Mouse (Mus musculus): ENCODE data around the gene Arhgap8. TPM values are rescaled to one million over a fixed set of nuclear protein-coding genes. Genes with fewer than 3 reads are reported as not detected.
A peak's percentile ranks its signal among the peaks of the same experiment; 100 is the strongest.
"Not testable (repeated sequence)": the region's sequence is repeated elsewhere in the genome, so short reads cannot be mapped to it uniquely, and the experiment has no call there.

Arhgap8 gene
- polyA plus RNA-seq, 1 experiment = 6.3 TPM

DNA sequence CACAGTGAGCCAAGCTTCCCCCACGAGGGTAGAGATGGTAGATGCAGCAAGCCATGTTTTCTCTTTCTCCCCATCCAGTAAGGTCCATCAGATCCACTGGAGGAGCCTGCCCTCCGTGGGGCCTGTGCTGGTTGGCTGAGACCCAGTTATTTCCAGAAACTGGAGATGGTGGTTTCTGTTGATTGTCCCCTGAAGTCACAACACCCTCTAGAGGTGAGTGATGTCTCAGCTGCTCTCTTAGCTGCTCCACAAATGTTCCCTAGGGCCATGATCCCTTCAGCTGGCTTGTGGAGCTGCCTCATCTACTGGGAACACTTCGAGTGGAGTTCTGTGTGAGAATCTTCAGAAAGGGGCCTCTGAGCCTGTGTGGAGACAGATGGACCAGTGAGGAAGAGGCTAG lies 1.1 kb upstream of the Arhgap8 start:
- Histone ChIP-seq H3K36me3 (ENCODE audit: control insufficient read depth, insufficient read depth, low read length) (no peaks in the 10 kb centered on the region), H3K27me3 (ENCODE audit: control insufficient read depth, insufficient read depth, low read length) (no peaks in the 10 kb centered on the region), H3K4me3 (ENCODE audit: low read depth, low read length) (no peak overlapping the region), H3K27ac (ENCODE audit: insufficient read depth, low read depth, low read length) (no peak overlapping the region), H3K4me1 (ENCODE audit: control insufficient read depth, insufficient read depth, insufficient read length, low read length) (peaks cover 15% of the 10 kb centered on the region)
- 72% methylated on average over 3 of the region's 3 CpGs for WGBS
- TF ChIP-seq CTCF (IDR thresholded peaks at IDR 0.05; ENCODE audit: extremely low read depth, insufficient read length, insufficient replicate concordance, low read depth, low read length) = peak; percentile 3; the same call in 1 of the 2 replicates
- TF ChIP-seq POLR2A (IDR thresholded peaks at IDR 0.05; ENCODE audit: low read depth, low read length) = no peak

DNA sequence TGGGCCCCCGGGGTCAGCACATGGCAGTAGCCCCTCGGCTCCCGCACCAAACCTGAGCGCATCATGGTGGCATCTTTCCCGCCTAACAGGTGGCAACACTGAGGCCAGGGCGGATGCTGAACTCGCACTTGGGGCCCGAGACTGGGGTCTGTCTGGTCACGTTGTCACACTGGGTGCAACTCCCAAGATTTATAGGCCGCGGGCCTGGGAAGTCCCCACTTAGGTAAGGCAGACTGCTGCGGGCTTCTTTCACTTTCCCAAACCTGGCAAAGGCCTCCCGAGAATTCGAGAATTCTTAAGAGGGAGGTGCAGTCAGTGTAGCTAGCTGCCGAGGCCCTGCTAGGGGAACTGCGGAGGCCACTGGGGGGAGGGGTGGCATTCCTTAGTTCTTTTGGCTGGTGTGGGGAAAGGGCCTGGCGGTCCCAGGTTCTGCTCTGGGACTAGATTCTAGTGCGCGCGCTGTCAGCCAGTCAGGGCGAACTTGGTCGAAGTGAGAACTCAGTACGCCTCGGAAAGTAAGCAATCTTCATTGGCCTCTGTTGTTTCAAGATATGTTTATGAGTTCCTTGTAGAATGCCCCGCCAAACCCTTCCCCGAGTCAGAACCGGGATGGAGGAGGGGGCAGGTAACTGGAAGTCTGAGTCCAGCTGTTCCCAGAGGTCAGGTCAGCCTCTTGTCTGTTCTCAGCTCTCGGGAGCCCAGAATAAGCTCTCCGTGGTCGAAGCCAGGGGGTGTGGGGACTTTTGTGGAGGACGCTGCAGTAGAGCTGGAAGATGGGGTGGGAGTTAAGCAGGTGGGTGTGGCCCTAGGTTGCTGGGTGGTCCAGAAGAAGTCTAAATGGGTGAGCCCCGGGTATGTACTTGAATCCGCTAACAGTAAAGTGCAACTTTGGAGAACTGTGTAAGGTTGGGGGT lies 696 bp downstream of the Arhgap8 start:
- 7% methylated on average over 33 of the region's 33 CpGs for WGBS
- Histone ChIP-seq H3K27ac (ENCODE audit: insufficient read depth, low read depth, low read length) (no peak overlapping the region), H3K4me3 (ENCODE audit: low read depth, low read length) (peak overlapping the region; percentile 66), H3K36me3 (ENCODE audit: control insufficient read depth, insufficient read depth, low read length) (no peaks in the 10 kb centered on the region), H3K4me1 (ENCODE audit: control insufficient read depth, insufficient read depth, insufficient read length, low read length) (peaks cover 15% of the 10 kb centered on the region), H3K27me3 (ENCODE audit: control insufficient read depth, insufficient read depth, low read length) (no peaks in the 10 kb centered on the region)
- TF ChIP-seq POLR2A (IDR thresholded peaks at IDR 0.05; ENCODE audit: low read depth, low read length) (no peak), CTCF (IDR thresholded peaks at IDR 0.05; ENCODE audit: extremely low read depth, insufficient read length, insufficient replicate concordance, low read depth, low read length) (no peak)

GRCm38 (mm10) chr15:84723656-84724055 lies 3.8 kb downstream of the Arhgap8 start:
- peak overlapping the region; percentile 40; the same call in 1 of the 2 replicates for H3K27ac ChIP-seq (ENCODE audit: insufficient read depth, low read depth, low read length)
- H3K27me3 ChIP-seq (ENCODE audit: control insufficient read depth, insufficient read depth, low read length); H3K36me3 ChIP-seq (ENCODE audit: control insufficient read depth, insufficient read depth, low read length); H3K4me3 ChIP-seq (ENCODE audit: low read depth, low read length): not testable (repeated sequence)
- H3K4me1 ChIP-seq (ENCODE audit: control insufficient read depth, insufficient read depth, insufficient read length, low read length) = peaks cover 23% of the 10 kb centered on the region
- 51% methylated on average over 1 of the region's 1 CpGs for WGBS

DNA sequence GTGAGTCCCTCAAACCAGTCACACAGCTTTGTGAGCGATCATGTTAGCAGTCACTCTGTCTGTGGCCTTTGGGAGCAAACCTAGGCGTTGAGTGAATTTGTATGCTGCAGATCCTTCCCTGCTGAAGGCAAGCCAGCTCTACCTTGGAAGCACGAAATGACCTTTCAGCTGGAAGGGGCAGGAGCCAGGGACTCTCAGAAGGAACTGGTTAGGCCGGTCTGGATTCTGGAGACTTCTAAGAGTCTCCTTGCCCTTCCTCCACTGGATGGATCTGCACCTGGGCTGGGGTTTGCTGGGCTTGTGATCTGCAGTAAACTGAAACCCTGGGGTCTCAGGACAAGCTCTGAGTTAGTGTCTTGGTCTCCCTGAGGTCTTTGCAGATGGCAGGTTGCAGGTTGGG lies 4.3 kb downstream of the Arhgap8 start:
- TF ChIP-seq CTCF (IDR thresholded peaks at IDR 0.05; ENCODE audit: extremely low read depth, insufficient read length, insufficient replicate concordance, low read depth, low read length) (no peak), POLR2A (IDR thresholded peaks at IDR 0.05; ENCODE audit: low read depth, low read length) (no peak)
- WGBS = 24% methylated on average over 4 of the region's 4 CpGs
- no peak overlapping the region for H3K4me3 ChIP-seq (ENCODE audit: low read depth, low read length)
- H3K27ac ChIP-seq (ENCODE audit: insufficient read depth, low read depth, low read length) = peak overlapping the region; percentile 40; the same call in 1 of the 2 replicates
- no peaks in the 10 kb centered on the region for H3K36me3 ChIP-seq (ENCODE audit: control insufficient read depth, insufficient read depth, low read length)
- H3K4me1 ChIP-seq (ENCODE audit: control insufficient read depth, insufficient read depth, insufficient read length, low read length) = peaks cover 23% of the 10 kb centered on the region
- no peaks in the 10 kb centered on the region for H3K27me3 ChIP-seq (ENCODE audit: control insufficient read depth, insufficient read depth, low read length)

DNA sequence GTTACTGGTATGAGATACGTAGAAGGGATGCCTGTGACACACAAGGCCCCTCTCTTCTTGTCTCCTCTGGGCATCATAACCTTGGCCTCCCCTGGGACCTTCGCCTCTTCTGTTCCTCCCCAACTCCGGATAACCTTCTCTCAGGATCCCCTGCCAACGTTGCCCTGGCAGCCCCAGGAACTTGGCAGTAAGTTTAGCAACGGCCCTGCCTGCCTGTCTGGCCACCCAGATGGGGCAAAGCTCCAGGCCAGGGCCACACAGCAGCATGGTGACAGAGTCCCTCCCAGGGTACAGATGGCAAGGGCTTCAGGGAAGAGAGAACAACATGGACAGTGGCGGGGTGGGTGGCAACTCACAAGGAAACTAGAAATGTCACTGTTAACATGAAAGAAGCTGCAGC lies 9.8 kb downstream of the Arhgap8 start:
- H3K27me3 ChIP-seq (ENCODE audit: control insufficient read depth, insufficient read depth, low read length) = no peaks in the 10 kb centered on the region
- peaks cover 22% of the 10 kb centered on the region for H3K4me1 ChIP-seq (ENCODE audit: control insufficient read depth, insufficient read depth, insufficient read length, low read length)
- no peak overlapping the region for H3K4me3 ChIP-seq (ENCODE audit: low read depth, low read length)
- H3K27ac ChIP-seq (ENCODE audit: insufficient read depth, low read depth, low read length) = no peak overlapping the region
- no peaks in the 10 kb centered on the region; the same call in 1 of the 2 replicates for H3K36me3 ChIP-seq (ENCODE audit: control insufficient read depth, insufficient read depth, low read length)
- TF ChIP-seq CTCF (IDR thresholded peaks at IDR 0.05; ENCODE audit: extremely low read depth, insufficient read length, insufficient replicate concordance, low read depth, low read length) = no peak
- 47% methylated on average over 6 of the region's 6 CpGs for WGBS

GRCm38 (mm10) chr15:84730893-84731292 lies 11.0 kb downstream of the Arhgap8 start:
- Histone ChIP-seq H3K27me3 (ENCODE audit: control insufficient read depth, insufficient read depth, low read length) (no peaks in the 10 kb centered on the region), H3K27ac (ENCODE audit: insufficient read depth, low read depth, low read length) (no peak overlapping the region), H3K4me3 (ENCODE audit: low read depth, low read length) (no peak overlapping the region), H3K4me1 (ENCODE audit: control insufficient read depth, insufficient read depth, insufficient read length, low read length) (peaks cover 22% of the 10 kb centered on the region), H3K36me3 (ENCODE audit: control insufficient read depth, insufficient read depth, low read length) (no peaks in the 10 kb centered on the region; the same call in 1 of the 2 replicates)
- TF ChIP-seq POLR2A (IDR thresholded peaks at IDR 0.05; ENCODE audit: low read depth, low read length) = no peak
- TF ChIP-seq CTCF (IDR thresholded peaks at IDR 0.05; ENCODE audit: extremely low read depth, insufficient read length, insufficient replicate concordance, low read depth, low read length) = no peak
- 22% methylated on average over 1 of the region's 1 CpGs for WGBS

DNA sequence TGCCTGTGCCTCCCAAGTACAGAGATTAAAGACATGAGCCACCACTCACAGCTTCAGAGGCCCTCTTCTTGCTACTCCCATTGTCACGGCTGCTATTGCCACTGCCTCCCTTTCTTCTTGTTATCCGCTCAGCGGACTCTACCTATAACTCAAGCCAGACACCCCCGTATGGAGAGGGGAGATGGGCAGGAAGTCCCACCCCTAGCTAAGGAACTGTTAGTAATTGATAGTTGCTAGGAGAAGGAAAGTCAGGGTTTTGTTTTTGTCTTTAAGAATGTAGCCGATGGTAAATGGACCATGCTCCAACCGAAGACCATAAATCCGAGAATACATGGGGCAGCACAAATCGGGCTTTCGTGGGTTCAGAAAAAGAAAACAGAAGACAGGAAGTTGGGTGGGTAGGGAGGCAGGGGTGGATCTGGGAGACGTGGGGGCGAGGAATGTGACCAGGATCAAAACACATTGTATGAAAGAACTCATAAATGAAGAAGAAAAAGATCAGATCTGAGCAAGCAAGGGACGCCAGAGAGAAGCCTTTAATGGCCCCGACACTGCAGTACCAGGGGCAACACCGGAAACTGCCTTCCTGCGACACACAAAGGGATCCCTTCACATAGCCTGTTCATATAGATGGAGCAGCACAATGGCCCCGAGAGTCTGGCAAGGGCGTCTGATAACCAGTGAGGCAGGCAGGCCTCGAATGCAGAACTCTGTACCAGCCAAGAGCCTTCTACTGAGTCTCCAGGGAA lies 12.0 kb downstream of the Arhgap8 start:
- H3K4me1 ChIP-seq (ENCODE audit: control insufficient read depth, insufficient read depth, insufficient read length, low read length) = peaks cover 22% of the 10 kb centered on the region
- no peaks in the 10 kb centered on the region; the same call in 1 of the 2 replicates for H3K36me3 ChIP-seq (ENCODE audit: control insufficient read depth, insufficient read depth, low read length)
- 68% methylated on average over 18 of the region's 18 CpGs for WGBS
- no peak overlapping the region for H3K4me3 ChIP-seq (ENCODE audit: low read depth, low read length)
- no peaks in the 10 kb centered on the region for H3K27me3 ChIP-seq (ENCODE audit: control insufficient read depth, insufficient read depth, low read length)
- TF ChIP-seq CTCF (IDR thresholded peaks at IDR 0.05; ENCODE audit: extremely low read depth, insufficient read length, insufficient replicate concordance, low read depth, low read length) (no peak), POLR2A (IDR thresholded peaks at IDR 0.05; ENCODE audit: low read depth, low read length) (no peak)
- H3K27ac ChIP-seq (ENCODE audit: insufficient read depth, low read depth, low read length) = no peak overlapping the region
